Mouse (Mus musculus) thymus, adult 18-20 months (tissue): ENCODE results near the gene Gm7358.
"Not testable (repeated sequence)": the region's sequence is repeated elsewhere in the genome, so short reads cannot be mapped to it uniquely, and the experiment has no call there.

Source experiments
- DNase-seq, 2 experiments: peaks; one replicate each; pipeline ENCODE4 v3.0.0; 2022; ENCODE audit warnings: mixed read lengths in 2 of 2

Gm7358 gene

DNA sequence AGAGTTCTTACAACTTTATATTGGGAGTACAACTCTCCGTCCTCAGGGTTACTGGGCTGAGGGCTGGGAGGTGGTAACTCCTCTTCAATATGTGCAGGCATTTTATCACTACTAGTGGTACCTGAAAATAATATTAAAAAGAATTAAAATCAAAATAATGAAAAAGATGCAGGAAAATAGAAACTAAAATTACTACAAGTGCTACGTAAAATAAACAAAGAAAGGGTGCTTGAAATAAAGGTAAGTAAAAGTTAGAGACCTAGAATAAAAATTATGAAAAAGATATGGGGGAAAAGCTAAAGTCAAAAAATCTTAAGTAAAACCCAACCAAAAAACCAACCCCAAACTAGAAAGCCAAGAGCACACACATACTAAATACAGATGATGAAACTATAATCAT lies at the start of gene Gm7358:
Gene Gm7358 (minus strand): TSS at position 101 of the 400 bp plus-strand sequence.
- not testable (repeated sequence) for DNase-seq

DNA sequence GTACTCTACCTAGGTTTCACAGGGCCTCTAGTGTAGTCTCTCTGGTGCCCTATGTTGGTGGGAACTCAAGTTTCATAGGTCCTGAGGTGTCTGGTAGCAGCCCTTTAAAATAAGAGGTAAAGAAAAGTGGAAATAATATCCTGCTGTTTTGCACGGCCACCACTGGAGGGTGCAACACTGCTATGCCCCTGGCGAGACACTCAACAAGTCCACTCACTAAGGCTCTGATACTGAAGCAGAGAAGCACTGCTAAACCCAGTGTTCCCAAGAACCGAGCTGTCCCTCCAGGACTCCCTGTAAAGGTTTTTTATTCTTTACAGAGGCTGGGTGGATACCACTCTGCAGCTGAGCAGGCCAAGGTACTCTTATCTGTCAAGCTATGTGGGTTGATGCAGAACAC lies 43.7 kb upstream of the Gm7358 start:
- not testable (repeated sequence) for DNase-seq

DNA sequence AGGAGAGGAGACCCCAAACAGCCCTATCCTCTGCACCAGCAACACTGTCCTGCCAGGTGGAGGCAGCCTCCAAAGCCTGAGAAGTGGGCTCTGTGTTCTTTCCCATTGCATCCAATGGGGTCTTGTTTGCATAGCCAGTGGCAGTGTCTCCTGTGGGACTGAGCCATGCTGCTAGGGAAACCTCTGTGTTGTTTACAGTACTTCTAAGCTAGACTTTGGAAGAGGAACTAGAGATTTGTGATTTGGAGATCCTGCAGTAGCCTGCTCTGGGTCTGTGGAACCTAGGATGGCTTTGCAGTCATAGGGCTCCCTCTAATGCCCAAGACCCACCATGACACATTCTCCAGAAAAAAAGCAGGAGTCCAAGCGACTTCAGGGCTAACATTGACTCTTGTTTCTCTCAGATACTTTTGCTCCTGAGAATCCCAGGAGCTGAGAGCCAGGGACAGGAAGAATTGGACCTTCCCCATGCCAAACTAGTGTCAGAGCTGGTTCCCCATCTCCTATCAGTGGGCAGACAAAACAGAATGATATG lies 42.2 kb upstream of the Gm7358 start:
- not testable (repeated sequence) for DNase-seq

DNA sequence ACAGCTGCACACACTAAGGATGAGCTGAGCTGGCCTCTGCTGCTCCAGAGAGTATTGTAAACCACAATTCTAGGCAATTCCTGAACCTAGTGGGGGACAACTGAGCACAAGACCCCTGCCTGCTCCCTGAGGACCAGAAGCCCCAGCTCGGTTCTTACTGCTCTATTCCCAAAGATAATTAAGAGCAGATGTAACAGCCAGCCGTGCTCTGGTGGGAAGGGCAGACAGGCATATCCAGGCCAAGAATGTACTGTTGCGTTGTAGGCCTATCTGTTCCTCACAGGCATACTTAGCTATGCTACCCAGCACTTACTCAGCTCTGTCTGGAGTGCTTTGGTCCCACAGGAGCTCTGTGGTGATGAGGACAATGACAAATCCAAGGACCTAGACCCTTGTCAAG lies 40.6 kb upstream of the Gm7358 start:
- DNase-seq: not testable (repeated sequence)

DNA sequence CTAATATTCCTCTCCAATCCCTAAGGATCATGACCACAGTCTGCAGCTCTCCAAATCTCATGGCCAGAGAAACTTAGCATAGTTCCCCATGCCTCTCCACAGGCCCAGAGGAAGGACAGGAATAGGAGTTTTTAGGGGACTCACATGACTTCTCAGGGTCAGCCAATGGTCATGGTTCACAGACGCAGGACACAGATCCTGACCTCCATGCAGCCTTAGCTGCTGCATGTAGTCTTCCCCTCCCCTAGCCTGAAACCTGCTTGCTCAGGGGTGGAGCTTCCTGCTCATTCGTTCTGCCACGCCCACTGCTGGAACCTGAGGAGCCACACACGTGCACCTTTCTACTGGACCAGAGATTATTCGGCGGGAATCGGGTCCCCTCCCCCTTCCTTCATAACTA lies 34.8 kb upstream of the Gm7358 start:
- DNase-seq: not testable (repeated sequence)

DNA sequence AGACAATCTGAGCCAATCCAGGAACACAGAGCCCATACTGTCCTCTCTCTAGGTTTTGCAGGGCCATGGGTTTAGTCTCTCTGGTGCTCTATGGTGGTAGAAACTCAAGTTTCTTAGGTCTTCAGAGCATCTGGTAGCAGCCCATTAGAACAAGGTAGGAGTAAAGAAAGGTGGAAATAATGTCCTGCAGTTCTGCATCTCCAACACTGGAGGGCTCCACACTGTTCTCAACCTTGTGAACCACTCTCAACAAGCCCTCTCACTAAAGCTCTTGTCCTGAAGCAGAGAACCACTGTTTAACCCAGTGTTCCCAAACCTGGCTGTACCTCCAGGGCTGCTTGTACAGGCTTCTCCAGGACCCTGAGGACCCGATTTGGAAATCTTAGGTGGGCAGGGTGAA lies 27.3 kb upstream of the Gm7358 start:
- DNase-seq: not testable (repeated sequence)

DNA sequence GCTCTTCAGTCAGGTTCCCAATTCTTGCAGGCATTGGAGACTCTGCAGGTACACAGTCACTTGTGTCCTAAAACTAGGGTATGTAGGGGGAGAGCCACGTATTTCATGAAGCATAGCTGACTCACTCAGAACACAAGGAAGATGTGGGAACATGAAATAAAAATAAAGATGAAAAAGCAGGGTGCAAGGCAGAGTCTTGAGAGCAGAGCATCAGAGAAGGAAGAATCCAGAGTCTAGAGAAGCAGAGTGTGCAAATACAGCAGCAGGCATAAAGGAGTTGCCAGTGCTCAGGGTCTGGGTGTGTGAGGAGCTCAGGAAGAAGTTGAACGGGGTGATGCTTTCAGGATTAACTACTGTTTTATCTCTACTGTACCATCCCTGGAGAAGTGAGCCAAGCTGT lies 17.5 kb downstream of the Gm7358 start:
- DNase-seq: not testable (repeated sequence)

DNA sequence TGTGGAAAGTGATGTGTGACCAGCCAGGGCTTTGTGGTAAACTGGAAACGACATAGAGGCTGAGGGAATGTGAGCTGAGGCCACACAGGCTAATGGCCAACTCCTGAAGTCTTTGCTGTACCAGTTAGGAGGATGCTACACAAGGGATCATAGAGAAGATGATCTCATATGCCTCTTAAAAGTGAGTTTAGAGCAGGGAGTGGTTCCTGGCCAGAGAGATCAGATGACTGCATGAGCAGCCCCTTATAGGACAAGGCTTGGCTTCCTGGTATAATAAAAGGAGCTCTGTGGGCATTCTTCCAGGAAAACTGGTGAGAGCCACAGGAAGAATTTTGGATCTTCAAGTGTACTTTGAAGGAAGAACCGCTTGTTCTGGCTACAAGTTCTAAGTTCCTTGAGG lies 22.3 kb downstream of the Gm7358 start:
- DNase-seq: not testable (repeated sequence)

DNA sequence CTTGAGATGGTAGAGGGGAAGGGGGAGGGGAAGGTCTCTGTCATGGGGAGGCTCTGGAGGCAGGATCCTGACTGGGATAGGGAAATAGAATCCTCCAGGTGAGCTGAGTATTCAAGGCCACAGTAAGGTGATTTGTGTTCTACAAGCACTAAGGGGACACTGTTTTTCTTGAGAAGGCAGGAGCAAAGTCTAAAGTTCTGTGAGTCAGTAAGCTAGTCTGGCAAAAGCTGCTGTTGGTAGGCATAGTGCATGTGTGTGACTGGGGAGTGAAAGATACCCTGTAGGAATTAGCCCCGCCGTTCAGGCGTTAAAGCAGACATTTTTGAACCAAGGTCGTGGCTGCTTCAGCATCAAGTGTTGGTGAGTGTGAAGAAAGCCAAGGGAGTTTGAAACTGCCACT lies 23.2 kb downstream of the Gm7358 start:
- DNase-seq: not testable (repeated sequence)
